Mouse (Mus musculus) hindbrain, embryonic 16.5 days (tissue): ENCODE measurements at regions not wholly inside any gene's neighbourhood (a gene's known extent, or its start where the extent isn't known, plus 50 kb on each side); places are given as distances from the start of the nearest gene placed in this dataset.
"Not testable (repeated sequence)": the region's sequence is repeated elsewhere in the genome, so short reads cannot be mapped to it uniquely, and the experiment has no call there.

ENCODE experiments used
- ATAC-seq: fragments of 200-750 bp; cut with Nextera tagmentation; 2 replicates; pipeline ENCODE4 v1.8.0; 2017; ENCODE audit warnings: moderate TSS enrichment, moderate library complexity
- H3K27ac ChIP-seq: fragments of 300-500 bp; sonication (generic); 2 replicates; pipeline ENCODE4 v1.5.1; 2014; ENCODE audit warnings: low read depth, mild to moderate bottlenecking, control low read depth, low read length, moderate library complexity
- H3K27me3 ChIP-seq: fragments of 300-500 bp; sonication (generic); replicated peaks from 2 replicates; pipeline ENCODE4 v1.6.1; 2014; ENCODE audit warnings: low read length; ENCODE audit not compliant: control insufficient read depth, insufficient read depth
- H3K36me3 ChIP-seq: fragments of 300-500 bp; sonication (generic); 2 replicates; pipeline ENCODE4 v1.6.1; 2014; ENCODE audit warnings: mild to moderate bottlenecking, low read length, moderate library complexity, mixed read lengths; ENCODE audit not compliant: control insufficient read depth, insufficient read depth
- H3K4me1 ChIP-seq: fragments of 300-500 bp; sonication (generic); 2 replicates; pipeline ENCODE4 v1.6.1; 2014; ENCODE audit warnings: low read depth, low read length; ENCODE audit not compliant: control insufficient read depth, insufficient read depth
- H3K4me2 ChIP-seq: fragments of 300-500 bp; sonication (generic); 2 replicates; pipeline ENCODE4 v1.6.1; 2014; ENCODE audit warnings: mild to moderate bottlenecking, low read length, control low read depth, moderate library complexity
- H3K4me3 ChIP-seq: fragments of 300-500 bp; sonication (generic); 2 replicates; pipeline ENCODE4 v1.5.1; 2014; ENCODE audit warnings: mild to moderate bottlenecking, low read length, control low read depth, moderate library complexity
- H3K9ac ChIP-seq: fragments of 300-500 bp; sonication (generic); 2 replicates; pipeline ENCODE4 v1.6.1; 2014; ENCODE audit warnings: low read depth, mild to moderate bottlenecking, control low read depth, low read length, moderate library complexity
- H3K9me3 ChIP-seq: fragments of 300-500 bp; sonication (generic); 2 replicates; pipeline ENCODE4 v1.6.1; 2014; ENCODE audit warnings: mild to moderate bottlenecking, low read length, moderate library complexity; ENCODE audit not compliant: control insufficient read depth
- WGBS: fragments of 180-500 bp; shearing (Covaris S2); extraction: QIAGEN DNeasy Blood & Tissue Kit; methylation state at CpG from one replicate; pipeline ENCODE4 v1.1.7; 2014; 5-methylcytosine and 5-hydroxymethylcytosine counted together

DNA sequence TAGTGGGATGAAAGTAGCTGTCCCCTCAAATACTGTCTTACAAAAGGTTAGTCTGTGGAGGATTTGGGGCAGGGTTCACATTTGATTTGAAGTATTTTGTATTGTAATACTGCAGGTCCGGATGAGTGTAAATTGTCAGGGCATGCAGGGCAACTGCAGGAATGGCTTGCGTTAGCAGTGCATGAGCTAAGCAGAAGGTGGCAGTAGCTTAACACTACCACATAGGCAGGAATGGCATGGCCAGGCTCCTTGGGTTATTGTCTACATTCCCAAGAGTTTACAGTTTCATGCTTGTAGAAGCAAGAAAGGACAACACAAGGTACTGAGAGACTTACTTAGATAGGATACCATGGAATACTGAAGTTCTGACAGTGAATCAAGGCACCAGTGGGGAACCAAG, 611.3 kb downstream of the Hdgfl1 start:
- Histone ChIP-seq H3K9me3 (no peaks in the 10 kb centered on the region; the same call in 1 of the 2 replicates), H3K4me1 (peaks cover 7% of the 10 kb centered on the region), H3K27ac (no peak overlapping the region), H3K36me3 (no peaks in the 10 kb centered on the region), H3K4me3 (no peak overlapping the region), H3K4me2 (no peak overlapping the region), H3K27me3 (no peaks in the 10 kb centered on the region), H3K9ac (no peak overlapping the region)
- WGBS, result 71% methylated on average over 2 of the region's 2 CpGs
- no peak for ATAC-seq

GRCm38 (mm10) chr13:26154701-26155471, 615.1 kb downstream of the Hdgfl1 start:
- no peak overlapping the region for H3K4me3 ChIP-seq
- WGBS, result 12% methylated on average over 12 of the region's 12 CpGs
- H3K4me2 ChIP-seq, result no peak overlapping the region
- H3K9me3 ChIP-seq, result no peaks in the 10 kb centered on the region
- H3K27me3 ChIP-seq, result no peaks in the 10 kb centered on the region
- no peak overlapping the region for H3K9ac ChIP-seq
- peak; percentile 100 for ATAC-seq
- peak overlapping the region; percentile 72 for H3K27ac ChIP-seq
- H3K4me1 ChIP-seq, result peaks cover 7% of the 10 kb centered on the region
- H3K36me3 ChIP-seq, result no peaks in the 10 kb centered on the region

DNA sequence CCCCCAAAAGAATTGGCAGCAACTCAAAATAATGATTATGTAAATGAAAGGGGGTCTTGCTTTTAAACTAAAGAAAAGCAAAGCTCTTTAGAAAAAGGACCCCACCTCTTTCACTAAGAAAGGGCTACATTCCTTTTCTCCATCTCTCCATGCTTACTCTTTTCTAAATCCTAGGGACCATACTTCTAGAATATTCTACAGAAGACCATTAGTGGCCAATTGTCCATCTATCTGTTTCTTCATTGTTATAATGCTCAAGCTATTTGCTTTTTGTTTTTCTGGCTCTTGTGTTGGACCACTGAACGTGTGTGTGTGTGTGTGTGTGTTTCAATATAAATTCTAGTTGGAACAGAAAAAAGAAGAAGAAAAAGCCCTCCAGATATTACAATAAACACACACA, 615.7 kb downstream of the Hdgfl1 start:
- no peaks in the 10 kb centered on the region for H3K36me3 ChIP-seq
- WGBS, result 16% methylated on average over 1 of the region's 1 CpGs
- no peak for ATAC-seq
- peaks cover 7% of the 10 kb centered on the region for H3K4me1 ChIP-seq
- no peak overlapping the region for H3K4me3 ChIP-seq
- no peak overlapping the region for H3K27ac ChIP-seq
- no peaks in the 10 kb centered on the region for H3K27me3 ChIP-seq
- no peak overlapping the region for H3K9ac ChIP-seq
- no peak overlapping the region for H3K4me2 ChIP-seq
- no peaks in the 10 kb centered on the region for H3K9me3 ChIP-seq

DNA sequence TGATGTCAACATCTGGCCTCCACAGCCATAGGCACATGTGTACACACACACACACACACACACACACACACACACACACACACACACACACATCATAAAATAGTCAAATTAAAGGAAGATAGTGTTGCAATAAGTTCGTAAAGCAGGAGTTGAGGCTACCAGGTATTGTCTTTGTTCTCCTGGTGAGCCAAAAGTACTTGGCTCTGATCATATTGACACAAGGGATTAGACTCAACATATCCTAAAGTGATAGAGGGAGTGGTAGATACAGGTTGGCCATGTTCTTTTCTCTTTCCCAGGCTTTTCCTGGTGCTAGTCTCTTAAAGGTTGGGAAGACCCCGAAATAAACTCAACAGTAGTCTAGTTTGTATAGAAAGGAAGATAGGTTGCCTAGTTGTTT, 616.9 kb downstream of the Hdgfl1 start:
- Histone ChIP-seq H3K27ac (no peak overlapping the region), H3K9ac (no peak overlapping the region), H3K9me3 (no peaks in the 10 kb centered on the region), H3K4me2 (no peak overlapping the region), H3K4me3 (no peak overlapping the region), H3K27me3 (no peaks in the 10 kb centered on the region), H3K4me1 (peaks cover 7% of the 10 kb centered on the region), H3K36me3 (no peaks in the 10 kb centered on the region)
- ATAC-seq, result no peak
- WGBS, result 85% methylated on average over 2 of the region's 2 CpGs

DNA sequence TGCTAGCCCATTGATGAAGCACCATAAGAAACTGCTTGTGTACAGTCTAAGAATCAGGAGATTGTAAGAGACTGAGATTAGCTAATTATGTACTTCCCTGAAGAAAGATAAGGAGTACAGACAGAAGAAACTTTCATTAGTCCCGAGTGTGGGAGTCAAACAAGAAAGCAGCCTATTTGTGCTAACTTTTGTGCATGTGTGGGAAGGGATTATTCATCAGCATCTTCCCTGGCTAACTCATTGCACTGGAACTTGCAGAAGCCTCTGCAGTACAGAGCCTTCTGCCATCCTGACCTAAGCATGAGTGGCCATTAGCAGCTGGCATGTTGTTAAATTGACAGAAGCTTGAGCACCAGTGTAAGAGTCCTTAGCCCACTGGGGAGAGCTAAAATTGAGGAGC, 619.5 kb downstream of the Hdgfl1 start:
- peaks cover 4% of the 10 kb centered on the region for H3K4me1 ChIP-seq
- ATAC-seq, result no peak
- 80% methylated on average over 1 of the region's 1 CpGs for WGBS
- H3K27me3 ChIP-seq, result no peaks in the 10 kb centered on the region
- H3K9me3 ChIP-seq, result no peaks in the 10 kb centered on the region
- H3K27ac ChIP-seq, result no peak overlapping the region
- H3K4me2 ChIP-seq, result no peak overlapping the region
- no peak overlapping the region for H3K9ac ChIP-seq
- H3K4me3 ChIP-seq, result no peak overlapping the region
- H3K36me3 ChIP-seq, result no peaks in the 10 kb centered on the region

DNA sequence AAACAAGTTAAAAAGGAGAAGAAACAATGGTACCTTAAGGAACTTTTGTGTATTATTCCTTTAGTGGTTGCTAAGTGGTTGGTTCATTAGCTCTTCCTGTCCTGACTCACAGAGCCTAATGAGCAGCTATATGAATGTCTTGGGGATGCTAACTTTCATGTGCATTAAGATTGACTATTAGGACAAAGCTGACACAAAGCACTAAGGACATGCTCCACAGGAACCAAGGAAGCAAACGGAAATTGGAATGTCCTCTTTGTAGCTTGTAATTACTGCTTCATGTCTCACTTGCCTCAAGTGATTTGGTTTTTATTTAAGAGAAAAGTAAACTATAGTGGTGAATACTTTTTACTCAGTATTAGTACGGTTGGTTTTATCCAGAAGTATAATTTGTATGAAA, 627.2 kb downstream of the Hdgfl1 start:
- Histone ChIP-seq H3K4me3 (no peak overlapping the region), H3K27ac (no peak overlapping the region), H3K27me3 (no peaks in the 10 kb centered on the region), H3K9ac (no peak overlapping the region), H3K4me1 (no peaks in the 10 kb centered on the region), H3K4me2 (no peak overlapping the region), H3K9me3 (no peaks in the 10 kb centered on the region), H3K36me3 (no peaks in the 10 kb centered on the region)
- 65% methylated on average over 2 of the region's 2 CpGs for WGBS
- ATAC-seq, result no peak

DNA sequence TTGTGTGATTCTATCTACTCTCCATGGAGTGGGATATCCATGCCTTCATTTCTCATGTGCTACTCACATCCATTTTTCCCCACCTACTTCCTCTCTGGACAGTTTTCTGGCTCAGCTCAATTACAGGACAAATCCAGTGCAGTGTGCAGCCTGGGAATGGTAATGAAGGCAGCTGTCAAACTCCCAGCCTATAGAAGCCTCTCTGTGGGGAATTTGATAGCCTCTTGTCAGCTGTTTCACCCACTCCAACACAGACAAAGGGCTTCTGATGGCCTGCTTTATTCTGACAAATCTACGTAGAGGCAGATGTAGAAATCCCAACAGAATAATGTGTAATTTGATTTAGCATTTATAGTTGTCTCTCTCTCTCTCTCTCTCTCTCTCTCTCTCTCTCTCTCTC, 650.6 kb downstream of the Hdgfl1 start:
- 25% methylated on average over 1 of the region's 1 CpGs for WGBS
- Histone ChIP-seq H3K4me1 (no peaks in the 10 kb centered on the region), H3K36me3 (no peaks in the 10 kb centered on the region), H3K4me3 (no peak overlapping the region), H3K4me2 (no peak overlapping the region), H3K9me3 (no peaks in the 10 kb centered on the region), H3K9ac (no peak overlapping the region), H3K27me3 (no peaks in the 10 kb centered on the region), H3K27ac (no peak overlapping the region)
- peak; percentile 74 for ATAC-seq

GRCm38 (mm10) chr13:26114136-26114535, 655.8 kb downstream of the Hdgfl1 start:
- 77% methylated on average over 7 of the region's 7 CpGs for WGBS
- H3K4me1 ChIP-seq, result no peaks in the 10 kb centered on the region
- H3K27ac ChIP-seq, result no peak overlapping the region
- H3K36me3 ChIP-seq, result no peaks in the 10 kb centered on the region
- no peak overlapping the region for H3K4me3 ChIP-seq
- H3K4me2 ChIP-seq, result no peak overlapping the region
- no peak overlapping the region for H3K9ac ChIP-seq
- ATAC-seq, result no peak
- H3K9me3 ChIP-seq, result no peaks in the 10 kb centered on the region
- no peaks in the 10 kb centered on the region for H3K27me3 ChIP-seq

DNA sequence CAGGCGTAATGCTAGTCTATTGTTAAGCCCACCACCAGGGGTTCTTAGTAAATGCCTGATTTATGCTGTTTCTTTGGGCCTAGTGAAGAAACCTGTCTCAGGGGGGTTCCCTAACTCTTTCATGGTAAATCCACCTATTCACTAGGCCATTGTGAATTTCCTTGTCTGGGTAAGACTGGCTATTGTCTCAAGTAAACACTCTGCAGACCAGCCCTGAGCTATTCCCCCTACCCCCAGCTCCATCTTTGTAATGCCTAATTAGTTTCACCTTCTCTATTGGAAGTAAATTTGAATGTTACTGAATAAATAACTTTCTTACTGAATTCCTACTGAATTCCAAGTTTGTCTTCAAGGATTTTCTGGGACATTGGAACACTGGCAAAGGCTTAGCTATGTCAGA, 656.2 kb downstream of the Hdgfl1 start:
- not testable (repeated sequence) for H3K4me3 ChIP-seq, H3K9ac ChIP-seq, H3K4me1 ChIP-seq, H3K27me3 ChIP-seq, H3K9me3 ChIP-seq, H3K4me2 ChIP-seq, ATAC-seq, H3K36me3 ChIP-seq, H3K27ac ChIP-seq
- 48% methylated on average over 1 of the region's 1 CpGs for WGBS

GRCm38 (mm10) chr13:26112579-26112978, 657.4 kb downstream of the Hdgfl1 start:
- Histone ChIP-seq H3K9ac (no peak overlapping the region), H3K9me3 (no peaks in the 10 kb centered on the region), H3K27me3 (no peaks in the 10 kb centered on the region), H3K4me3 (no peak overlapping the region), H3K36me3 (no peaks in the 10 kb centered on the region), H3K27ac (no peak overlapping the region), H3K4me1 (no peaks in the 10 kb centered on the region), H3K4me2 (no peak overlapping the region)
- ATAC-seq, result no peak
